Mouse (Mus musculus): Measurements from ENCODE around the gene Gipc3.

Gipc3 gene

GRCm38 (mm10) chr10:81378553-81379182 lies 35.6 kb upstream of the Gipc3 start:
- peak; percentile 3; the same call in 1 of the 2 replicates for TF ChIP-seq GATA4 (IDR thresholded peaks at IDR 0.05; ENCODE audit: insufficient replicate concordance, low read length)

GRCm38 (mm10) chr10:81377793-81378552 lies 34.9 kb upstream of the Gipc3 start, which contains the start of gene Fzr1:
Gene Fzr1 (minus strand): TSS chr10:81378516.
- 0 out of 2 replicates have a peak, but pooled peaks have one; percentile 45 for TF ChIP-seq GATA4 (IDR thresholded peaks at IDR 0.05; ENCODE audit: insufficient replicate concordance, low read length)

GRCm38 (mm10) chr10:81377362-81377664 lies 34.2 kb upstream of the Gipc3 start:
- no peak for TF ChIP-seq GATA4 (IDR thresholded peaks at IDR 0.05; ENCODE audit: insufficient replicate concordance, low read length)

- TF ChIP-seq GATA4 (IDR thresholded peaks at IDR 0.05; ENCODE audit: insufficient replicate concordance, low read length) = no peak
Measured at GRCm38 (mm10) chr10:81376561-81377361, 33.7 kb upstream of the Gipc3 start.

- no peak for TF ChIP-seq GATA4 (IDR thresholded peaks at IDR 0.05; ENCODE audit: insufficient replicate concordance, low read length)
Measured at GRCm38 (mm10) chr10:81375322-81375721, 32.3 kb upstream of the Gipc3 start.

GRCm38 (mm10) chr10:81367207-81367495 lies 24.1 kb upstream of the Gipc3 start:
- no peak for TF ChIP-seq GATA4 (IDR thresholded peaks at IDR 0.05; ENCODE audit: insufficient replicate concordance, low read length)

GRCm38 (mm10) chr10:81366477-81367206 lies 23.6 kb upstream of the Gipc3 start:
- TF ChIP-seq GATA4 (IDR thresholded peaks at IDR 0.05; ENCODE audit: insufficient replicate concordance, low read length) = no peak

GRCm38 (mm10) chr10:81365672-81366476 lies 22.8 kb upstream of the Gipc3 start, which contains the start of gene 4930404N11Rik:
Gene 4930404N11Rik (minus strand): TSS chr10:81365816.
- no peak for TF ChIP-seq GATA4 (IDR thresholded peaks at IDR 0.05; ENCODE audit: insufficient replicate concordance, low read length)

DNA sequence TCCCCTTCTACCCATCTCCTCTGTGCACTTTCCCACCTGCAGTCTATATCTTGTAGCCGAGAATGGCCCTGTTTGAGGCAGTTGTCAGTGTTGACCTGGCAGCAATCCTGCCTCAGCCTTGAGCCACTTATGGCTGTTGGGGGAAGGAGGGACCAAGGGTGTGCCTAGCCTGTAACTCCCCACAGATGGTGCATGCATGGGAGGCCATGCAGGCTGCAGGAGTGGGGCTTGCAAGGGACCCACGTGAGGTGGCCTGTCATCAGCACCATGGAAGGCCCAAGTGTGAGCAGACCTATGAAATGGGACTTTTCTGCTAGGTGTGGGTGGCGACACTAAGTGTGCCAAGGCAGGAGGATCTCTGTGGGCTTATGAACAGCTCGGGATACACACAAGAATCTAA lies 22.0 kb upstream of the Gipc3 start:
- TF ChIP-seq GATA4 (IDR thresholded peaks at IDR 0.05; ENCODE audit: insufficient replicate concordance, low read length) = no peak

DNA sequence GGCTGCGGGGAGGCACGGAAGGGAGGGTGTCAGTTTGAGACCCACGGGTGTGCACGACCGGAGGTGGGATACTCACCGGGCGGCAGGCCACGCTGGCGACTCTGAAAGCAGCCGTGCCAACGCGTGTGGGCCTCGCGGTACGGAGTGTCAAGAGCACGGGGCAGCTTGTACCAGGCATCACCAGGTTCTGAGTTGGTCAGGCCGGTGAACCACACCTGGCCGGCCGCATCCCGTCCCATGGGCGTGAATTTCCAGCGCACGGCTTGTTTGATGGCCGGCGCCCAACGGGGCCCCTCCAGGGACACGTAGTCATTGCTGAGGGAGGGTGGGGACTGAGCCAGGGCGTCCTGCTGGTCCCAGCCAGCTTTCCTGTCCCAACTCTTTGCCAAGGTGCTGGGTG lies 21.6 kb upstream of the Gipc3 start:
- TF ChIP-seq GATA4 (IDR thresholded peaks at IDR 0.05; ENCODE audit: insufficient replicate concordance, low read length) = no peak

GRCm38 (mm10) chr10:81363436-81364346 lies 20.6 kb upstream of the Gipc3 start:
- TF ChIP-seq GATA4 (IDR thresholded peaks at IDR 0.05; ENCODE audit: insufficient replicate concordance, low read length) = no peak

GRCm38 (mm10) chr10:81362336-81362949 lies 19.4 kb upstream of the Gipc3 start:
- TF ChIP-seq GATA4 (IDR thresholded peaks at IDR 0.05; ENCODE audit: insufficient replicate concordance, low read length) = no peak

DNA sequence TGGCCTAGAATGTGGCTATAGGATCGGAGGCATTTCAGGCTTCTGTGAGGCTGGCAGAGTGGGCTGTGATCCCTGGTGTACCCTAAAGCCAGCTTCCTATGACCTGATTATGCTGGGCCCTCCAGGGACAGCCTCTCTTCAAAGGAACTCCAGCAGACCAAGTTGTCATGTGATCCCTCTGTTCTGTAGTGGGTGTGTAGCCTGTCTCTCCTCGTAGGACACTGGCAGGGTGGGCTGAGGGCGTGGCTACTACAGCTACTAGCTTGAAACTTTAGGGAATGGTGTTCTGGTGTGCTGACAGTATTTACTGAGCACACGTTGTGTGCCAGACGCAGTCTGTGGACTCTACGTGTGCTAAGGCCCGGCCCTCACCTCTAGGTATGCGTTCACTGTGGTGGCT lies 17.7 kb upstream of the Gipc3 start:
- TF ChIP-seq GATA4 (IDR thresholded peaks at IDR 0.05; ENCODE audit: insufficient replicate concordance, low read length) = no peak
